Mouse (Mus musculus): ENCODE data around the gene N4bp1. TPM values are rescaled to one million over a fixed set of nuclear protein-coding genes. Genes with fewer than 3 reads are reported as not detected.

Gene N4bp1
- polyA plus RNA-seq, 1 experiment, result 7.6 TPM

- H3K36me3 ChIP-seq (ENCODE audit: control insufficient read depth, insufficient read depth), result no peaks in the 10 kb centered on the region
- H3K27me3 ChIP-seq (ENCODE audit: control insufficient read depth, insufficient read depth, insufficient read length), result no peaks in the 10 kb centered on the region
- no peak overlapping the region for H3ac ChIP-seq (ENCODE audit: control insufficient read depth, insufficient read length)
- H3K79me2 ChIP-seq (ENCODE audit: control insufficient read depth, insufficient read depth), result peaks cover 12% of the 10 kb centered on the region
- H3K4me2 ChIP-seq (ENCODE audit: low read depth), result no peak overlapping the region
- H3K4me3 ChIP-seq, result no peak overlapping the region
- TF ChIP-seq MYOD1 (IDR thresholded peaks at IDR 0.05; ENCODE audit: control insufficient read depth in 1 of 3, insufficient read length in 2 of 3, low read depth in 2 of 3) (peak in 1 of 3 experiments; percentile 19), MAX (IDR thresholded peaks at IDR 0.05; ENCODE audit: low read depth) (no peak)
These were observed 3.2 kb upstream of the N4bp1 start for GRCm38 (mm10) chr8:86888058-86888939.

GRCm38 (mm10) chr8:86884067-86884466 is 991 bp downstream of the N4bp1 start:
- Histone ChIP-seq H3K4me3 (peak overlapping the region; percentile 47), H3K4me2 (ENCODE audit: low read depth) (peak overlapping the region; percentile 91), H3K27me3 (ENCODE audit: control insufficient read depth, insufficient read depth, insufficient read length) (no peaks in the 10 kb centered on the region), H3ac (ENCODE audit: control insufficient read depth, insufficient read length) (peak overlapping the region; percentile 55), H3K36me3 (ENCODE audit: control insufficient read depth, insufficient read depth) (no peaks in the 10 kb centered on the region), H3K79me2 (ENCODE audit: control insufficient read depth, insufficient read depth) (peaks cover 54% of the 10 kb centered on the region)
- no peak for TF ChIP-seq POLR2A (IDR thresholded peaks at IDR 0.05; ENCODE audit: insufficient read length, low read depth)
- no peak for TF ChIP-seq E2F4 (IDR thresholded peaks at IDR 0.05; ENCODE audit: insufficient read depth)
- TF ChIP-seq TCF12 (IDR thresholded peaks at IDR 0.05; ENCODE audit: insufficient read depth, poor library complexity, severe bottlenecking), result no peak
- TF ChIP-seq POLR2AphosphoS2 (IDR thresholded peaks at IDR 0.05; ENCODE audit: insufficient read length, low read depth), result no peak
- TF ChIP-seq REST (IDR thresholded peaks at IDR 0.05; ENCODE audit: insufficient read depth, insufficient read length), result no peak
- no peak for TF ChIP-seq MAX (IDR thresholded peaks at IDR 0.05; ENCODE audit: low read depth)
- TF ChIP-seq CEBPB (IDR thresholded peaks at IDR 0.05; ENCODE audit: insufficient read depth, poor library complexity, severe bottlenecking), result no peak

- TF ChIP-seq TCF12 (IDR thresholded peaks at IDR 0.05; ENCODE audit: insufficient read depth, poor library complexity, severe bottlenecking) (no peak), TCF3 (IDR thresholded peaks at IDR 0.05; ENCODE audit: insufficient read length, low read depth) (no peak), E2F4 (IDR thresholded peaks at IDR 0.05; ENCODE audit: insufficient read depth) (no peak), MAX (IDR thresholded peaks at IDR 0.05; ENCODE audit: low read depth) (no peak), POLR2AphosphoS2 (IDR thresholded peaks at IDR 0.05; ENCODE audit: insufficient read length, low read depth) (no peak), CEBPB (IDR thresholded peaks at IDR 0.05; ENCODE audit: insufficient read depth, poor library complexity, severe bottlenecking) (no peak), MYOG (IDR thresholded peaks at IDR 0.05; ENCODE audit: control insufficient read depth in 1 of 3, insufficient read depth in 1 of 3, insufficient read length in 2 of 3, low read depth in 2 of 3) (no peak), POLR2A (IDR thresholded peaks at IDR 0.05; ENCODE audit: insufficient read length, low read depth) (no peak), REST (IDR thresholded peaks at IDR 0.05; ENCODE audit: insufficient read depth, insufficient read length) (no peak)
- H3K79me2 ChIP-seq (ENCODE audit: control insufficient read depth, insufficient read depth), result peaks cover 66% of the 10 kb centered on the region
- no peak overlapping the region for H3ac ChIP-seq (ENCODE audit: control insufficient read depth, insufficient read length)
- H3K4me3 ChIP-seq, result peak overlapping the region; percentile 47
- H3K4me2 ChIP-seq (ENCODE audit: low read depth), result peak overlapping the region; percentile 91
- no peaks in the 10 kb centered on the region for H3K36me3 ChIP-seq (ENCODE audit: control insufficient read depth, insufficient read depth)
- H3K27me3 ChIP-seq (ENCODE audit: control insufficient read depth, insufficient read depth, insufficient read length), result no peaks in the 10 kb centered on the region
These were observed 2.2 kb downstream of the N4bp1 start for GRCm38 (mm10) chr8:86882568-86883478.

- Histone ChIP-seq H3K27me3 (ENCODE audit: control insufficient read depth, insufficient read depth, insufficient read length) (no peaks in the 10 kb centered on the region), H3ac (ENCODE audit: control insufficient read depth, insufficient read length) (no peak overlapping the region), H3K4me2 (ENCODE audit: low read depth) (peak overlapping the region; percentile 54), H3K36me3 (ENCODE audit: control insufficient read depth, insufficient read depth) (no peaks in the 10 kb centered on the region), H3K79me2 (ENCODE audit: control insufficient read depth, insufficient read depth) (peaks cover 75% of the 10 kb centered on the region), H3K4me3 (no peak overlapping the region)
- no peak for TF ChIP-seq TCF12 (IDR thresholded peaks at IDR 0.05; ENCODE audit: insufficient read depth, poor library complexity, severe bottlenecking)
- TF ChIP-seq SRF (IDR thresholded peaks at IDR 0.05; ENCODE audit: control insufficient read depth, insufficient read length, low read depth), result no peak
- TF ChIP-seq USF1 (IDR thresholded peaks at IDR 0.05; ENCODE audit: low read depth), result no peak
- TF ChIP-seq MYOG (IDR thresholded peaks at IDR 0.05; ENCODE audit: control insufficient read depth in 1 of 3, insufficient read depth in 1 of 3, insufficient read length in 2 of 3, low read depth in 2 of 3), result no peak
- no peak for TF ChIP-seq E2F4 (IDR thresholded peaks at IDR 0.05; ENCODE audit: insufficient read depth)
- TF ChIP-seq MAX (IDR thresholded peaks at IDR 0.05; ENCODE audit: low read depth), result no peak
These were observed 3.1 kb downstream of the N4bp1 start for GRCm38 (mm10) chr8:86881951-86882350.

GRCm38 (mm10) chr8:86881068-86881609 is 3.9 kb downstream of the N4bp1 start:
- Histone ChIP-seq H3K4me3 (no peak overlapping the region), H3K4me2 (ENCODE audit: low read depth) (peak overlapping the region; percentile 54), H3K27me3 (ENCODE audit: control insufficient read depth, insufficient read depth, insufficient read length) (no peaks in the 10 kb centered on the region), H3K36me3 (ENCODE audit: control insufficient read depth, insufficient read depth) (no peaks in the 10 kb centered on the region), H3ac (ENCODE audit: control insufficient read depth, insufficient read length) (no peak overlapping the region), H3K79me2 (ENCODE audit: control insufficient read depth, insufficient read depth) (peaks cover 83% of the 10 kb centered on the region)
- no peak for TF ChIP-seq E2F4 (IDR thresholded peaks at IDR 0.05; ENCODE audit: insufficient read depth)

All from myocyte (in vitro differentiated cells).